Mouse (Mus musculus) G1E (cell line): ENCODE data around the gene Gm3047.
"Not testable (repeated sequence)": the region's sequence is repeated elsewhere in the genome, so short reads cannot be mapped to it uniquely, and the experiment has no call there.

ENCODE experiments used
- CTCF ChIP-seq: IDR thresholded peaks from 2 replicates; pipeline ENCODE4 v1.5.1; 2012; ENCODE audit warnings: low read depth, low read length, inconsistent platforms, mixed read lengths
- GATA2 ChIP-seq: IDR thresholded peaks from 2 replicates; pipeline ENCODE4 v1.6.1; 2012; ENCODE audit warnings: low read depth, low read length, inconsistent platforms, borderline replicate concordance
- POLR2AphosphoS5 ChIP-seq: IDR thresholded peaks from 2 replicates; pipeline ENCODE4 v1.6.1; 2012; ENCODE audit warnings: low read depth, low read length, inconsistent platforms; ENCODE audit not compliant: insufficient replicate concordance

GRCm38 (mm10) chr14:4555105-4555504 is at the start of gene Gm3047:
- not testable (repeated sequence) for TF ChIP-seq CTCF, GATA2, POLR2AphosphoS5
